Mouse (Mus musculus) forebrain, postnatal 0 days (tissue): Measurements from ENCODE around the gene Elmod1. TPM values are rescaled to one million over a fixed set of nuclear protein-coding genes. Genes with fewer than 3 reads are reported as not detected.

Experiments used
- ATAC-seq: fragments of 200-750 bp; cut with Nextera tagmentation; 2 replicates; pipeline ENCODE4 v1.8.0; 2017; ENCODE audit warnings: mild to moderate bottlenecking, moderate library complexity
- DNase-seq: peaks from one replicate; pipeline ENCODE4 v3.0.0-alpha.2; 2015
- H3K27ac ChIP-seq: fragments of 300-500 bp; sonication (generic); 2 replicates; pipeline ENCODE4 v1.5.1; 2014; ENCODE audit warnings: low read depth, mild to moderate bottlenecking, antibody characterized with exemption, low read length, moderate library complexity, mixed read lengths
- H3K27me3 ChIP-seq: fragments of 300-500 bp; sonication (generic); 2 replicates; pipeline ENCODE4 v1.6.1; 2014; ENCODE audit warnings: mild to moderate bottlenecking, low read length, mixed read lengths; ENCODE audit not compliant: insufficient read depth
- H3K36me3 ChIP-seq: fragments of 300-500 bp; sonication (generic); 2 replicates; pipeline ENCODE4 v1.6.1; 2014; ENCODE audit warnings: mild to moderate bottlenecking, moderate library complexity; ENCODE audit not compliant: insufficient read depth
- H3K4me1 ChIP-seq: fragments of 300-500 bp; sonication (generic); 2 replicates; pipeline ENCODE4 v1.6.1; 2014; ENCODE audit warnings: antibody characterized with exemption; ENCODE audit not compliant: insufficient read depth
- H3K4me2 ChIP-seq: fragments of 300-500 bp; sonication (generic); 2 replicates; pipeline ENCODE4 v1.6.1; 2014; ENCODE audit warnings: low read depth, mild to moderate bottlenecking, moderate library complexity
- H3K4me3 ChIP-seq: fragments of 300-500 bp; sonication (generic); 2 replicates; pipeline ENCODE4 v1.5.1; 2014; ENCODE audit warnings: low read depth, low read length, mixed read lengths
- H3K9ac ChIP-seq: fragments of 300-500 bp; sonication (generic); 2 replicates; pipeline ENCODE4 v1.6.1; 2014; ENCODE audit warnings: mild to moderate bottlenecking
- H3K9me3 ChIP-seq: fragments of 300-500 bp; sonication (generic); 2 replicates; pipeline ENCODE4 v1.6.1; 2016; ENCODE audit warnings: low read length
- CTCF ChIP-seq: sonication (generic); IDR thresholded peaks from 2 replicates; pipeline ENCODE4 v1.5.1; 2016; ENCODE audit warnings: antibody characterized with exemption, control low read depth, low read depth
- WGBS: fragments of 180-500 bp; shearing (Covaris S2); extraction: QIAGEN DNeasy Blood & Tissue Kit; methylation state at CpG from one replicate; pipeline ENCODE4 v1.1.7; 2014; 5-methylcytosine and 5-hydroxymethylcytosine counted together
- polyA plus RNA-seq: library from polyadenylated mRNA; unstranded; fragments of >200 nt; fragmentation: Nextera tagmentation; extraction: Ambion mirVana; gene quantifications from 2 replicates; pipeline ENCODE4 v1.2.1, GENCODE M21; 2015
- total RNA-seq: library from RNA; depleted of rRNA; stranded (reverse); fragments of >200 nt; gene quantifications from 2 replicates; pipeline ENCODE4 v1.2.3, GENCODE M21; 2014

Gene Elmod1
- total and polyA plus RNA-seq, 2 experiments from 2014 or later = 27.2 to 114 TPM

- DNase-seq (peak; percentile 73), ATAC-seq (peak; percentile 70)
- WGBS = under 1% methylated on average over 42 of the region's 42 CpGs
- Histone ChIP-seq H3K27ac (peak overlapping the region; percentile 97), H3K9ac (peak overlapping the region; percentile 95), H3K27me3 (no peaks in the 10 kb centered on the region), H3K36me3 (no peaks in the 10 kb centered on the region), H3K4me3 (peak overlapping the region; percentile 81), H3K4me2 (peak overlapping the region; percentile 71), H3K4me1 (peaks cover 9% of the 10 kb centered on the region), H3K9me3 (no peaks in the 10 kb centered on the region)
- no peak for TF ChIP-seq CTCF
These were observed 576 bp downstream of the Elmod1 start for GRCm38 (mm10) chr9:53974328-53975121.

GRCm38 (mm10) chr9:53973929-53974327, 1.2 kb downstream of the Elmod1 start:
- H3K27me3 ChIP-seq = no peaks in the 10 kb centered on the region
- no peaks in the 10 kb centered on the region for H3K36me3 ChIP-seq
- H3K27ac ChIP-seq = peak overlapping the region; percentile 97
- peak overlapping the region; percentile 95 for H3K9ac ChIP-seq
- 10% methylated on average over 13 of the region's 13 CpGs for whole genome bisulfite sequencing
- H3K4me3 ChIP-seq = peak overlapping the region; percentile 81
- H3K4me2 ChIP-seq = peak overlapping the region; percentile 71
- H3K9me3 ChIP-seq = no peaks in the 10 kb centered on the region
- peaks cover 9% of the 10 kb centered on the region for H3K4me1 ChIP-seq
- ATAC-seq (peak; percentile 65), DNase-seq (peak; percentile 83)
- TF ChIP-seq CTCF = no peak

- no peaks in the 10 kb centered on the region for H3K9me3 ChIP-seq
- TF ChIP-seq CTCF = no peak
- peaks cover 9% of the 10 kb centered on the region for H3K4me1 ChIP-seq
- H3K36me3 ChIP-seq = no peaks in the 10 kb centered on the region
- H3K27ac ChIP-seq = peak overlapping the region; percentile 97
- DNase-seq = peak; percentile 55
- WGBS = 54% methylated on average over 5 of the region's 5 CpGs
- ATAC-seq = no peak
- peak overlapping the region; percentile 71 for H3K4me2 ChIP-seq
- H3K4me3 ChIP-seq = peak overlapping the region; percentile 81
- no peaks in the 10 kb centered on the region for H3K27me3 ChIP-seq
- H3K9ac ChIP-seq = peak overlapping the region; percentile 95
These were observed 1.9 kb downstream of the Elmod1 start for GRCm38 (mm10) chr9:53973241-53973640.

DNA sequence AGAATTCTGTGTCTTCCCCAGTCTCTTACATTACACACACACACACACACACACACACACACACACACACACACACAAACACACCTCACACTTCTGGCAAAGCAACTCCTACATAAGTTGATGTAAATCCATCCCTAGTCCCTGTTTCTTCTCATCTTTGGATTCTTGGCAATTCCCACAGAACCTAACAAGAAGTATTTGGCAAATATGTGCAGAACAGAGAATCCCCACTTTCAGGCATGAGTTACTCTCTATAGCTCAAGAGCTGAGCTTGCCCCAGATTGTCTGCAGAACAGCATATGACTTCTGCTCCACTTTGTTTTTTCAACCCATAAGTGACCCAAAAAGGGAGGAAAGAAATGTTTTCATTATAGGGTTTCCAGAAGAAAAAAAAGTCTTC, 2.7 kb downstream of the Elmod1 start:
- peaks cover 9% of the 10 kb centered on the region for H3K4me1 ChIP-seq
- TF ChIP-seq CTCF = no peak
- H3K4me3 ChIP-seq = peak overlapping the region; percentile 5; the same call in 1 of the 2 replicates
- H3K36me3 ChIP-seq = no peaks in the 10 kb centered on the region
- no peaks in the 10 kb centered on the region for H3K9me3 ChIP-seq
- DNase-seq (peak; percentile 25), ATAC-seq (no peak)
- H3K9ac ChIP-seq = no peak overlapping the region
- no peaks in the 10 kb centered on the region for H3K27me3 ChIP-seq
- H3K4me2 ChIP-seq = peak overlapping the region; percentile 71
- 0 out of 2 replicates have a peak overlapping the region, but pooled peaks have one; percentile 2 for H3K27ac ChIP-seq

DNA sequence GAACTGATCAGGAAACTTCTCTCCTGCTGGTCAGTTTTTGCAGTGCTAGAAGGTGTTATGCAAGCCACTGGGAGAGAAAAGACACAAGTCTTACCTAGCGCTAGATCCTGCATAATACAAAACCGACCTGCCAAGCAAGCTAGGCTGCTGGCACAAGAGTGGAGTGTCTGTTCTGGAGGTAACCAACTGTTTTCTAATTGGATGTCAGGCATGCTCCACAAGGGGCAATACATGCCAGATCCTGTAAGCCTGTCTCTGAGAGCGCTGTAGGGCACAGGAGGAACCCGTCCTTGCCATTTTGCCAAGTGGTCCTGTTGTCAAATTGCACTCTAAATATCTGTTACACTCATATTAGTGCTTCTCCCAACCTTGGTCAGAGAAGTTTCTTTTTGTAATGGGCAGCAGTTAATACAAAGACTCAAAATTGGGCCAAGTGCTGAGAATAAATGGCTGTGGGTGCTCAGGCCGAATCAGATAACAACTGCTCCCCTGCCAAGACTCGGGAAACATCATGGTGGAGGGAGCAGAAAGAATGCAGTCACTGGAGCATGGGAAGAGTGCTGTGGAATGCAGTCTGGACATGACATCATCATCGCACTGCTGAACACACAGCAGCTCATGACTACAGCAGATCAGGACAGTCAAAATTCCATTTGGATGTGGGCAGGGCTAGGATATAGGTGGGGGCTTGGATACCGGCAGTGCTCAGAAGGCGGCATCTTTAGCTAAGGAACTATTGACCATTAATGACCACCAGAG, 7.3 kb downstream of the Elmod1 start:
- ATAC-seq (peak; percentile 43; the same call in 1 of the 2 replicates), DNase-seq (peak; percentile 22)
- 0 out of 2 replicates have a peak, but pooled peaks have one; percentile 10 for TF ChIP-seq CTCF
- H3K36me3 ChIP-seq = no peaks in the 10 kb centered on the region
- H3K27me3 ChIP-seq = no peaks in the 10 kb centered on the region
- H3K4me1 ChIP-seq = peaks cover 6% of the 10 kb centered on the region; the same call in 1 of the 2 replicates
- no peaks in the 10 kb centered on the region for H3K9me3 ChIP-seq
- no peak overlapping the region for H3K4me2 ChIP-seq
- WGBS = 33% methylated on average over 9 of the region's 9 CpGs
- H3K9ac ChIP-seq = no peak overlapping the region
- no peak overlapping the region for H3K4me3 ChIP-seq
- H3K27ac ChIP-seq = 0 out of 2 replicates have a peak overlapping the region, but pooled peaks have one; percentile 29

GRCm38 (mm10) chr9:53957021-53957420, 18.1 kb downstream of the Elmod1 start:
- Histone ChIP-seq H3K4me3 (no peak overlapping the region), H3K4me1 (no peaks in the 10 kb centered on the region), H3K36me3 (no peaks in the 10 kb centered on the region), H3K9me3 (no peaks in the 10 kb centered on the region), H3K4me2 (no peak overlapping the region), H3K27ac (no peak overlapping the region), H3K27me3 (no peaks in the 10 kb centered on the region), H3K9ac (no peak overlapping the region)
- 85% methylated on average over 11 of the region's 11 CpGs for WGBS
- TF ChIP-seq CTCF = no peak
- no peak for DNase-seq
- ATAC-seq = no peak

GRCm38 (mm10) chr9:53954853-53955252, 20.2 kb downstream of the Elmod1 start:
- ATAC-seq (peak; percentile 59; the same call in 1 of the 2 replicates), DNase-seq (no peak)
- H3K9me3 ChIP-seq = no peaks in the 10 kb centered on the region
- no peaks in the 10 kb centered on the region for H3K27me3 ChIP-seq
- WGBS = 17% methylated on average over 6 of the region's 6 CpGs
- H3K36me3 ChIP-seq = no peaks in the 10 kb centered on the region
- no peak overlapping the region for H3K4me3 ChIP-seq
- H3K9ac ChIP-seq = no peak overlapping the region
- H3K4me2 ChIP-seq = no peak overlapping the region
- 0 out of 2 replicates have a peak overlapping the region, but pooled peaks have one; percentile 3 for H3K27ac ChIP-seq
- peak; percentile 43 for TF ChIP-seq CTCF
- no peaks in the 10 kb centered on the region for H3K4me1 ChIP-seq
